Mouse (Mus musculus) liver, adult 10 weeks (tissue): ENCODE measurements around the gene Vrk1. TPM values are rescaled to one million over a fixed set of nuclear protein-coding genes. Genes with fewer than 3 reads are reported as not detected.

Experiments
- polyA plus RNA-seq: library from polyadenylated mRNA; stranded (reverse); fragments of 350-450 nt; fragmentation: Illumina TruSeq; extraction: RNeasy Lipid Tissue Mini Kit (QIAGEN cat#74804); gene quantifications from one replicate; pipeline ENCODE4 v1.2.3, GENCODE M21; 2014; ENCODE audit warnings: low read depth, low replicate concordance

The Vrk1 gene
- 6.1 TPM for polyA plus RNA-seq

DNA sequence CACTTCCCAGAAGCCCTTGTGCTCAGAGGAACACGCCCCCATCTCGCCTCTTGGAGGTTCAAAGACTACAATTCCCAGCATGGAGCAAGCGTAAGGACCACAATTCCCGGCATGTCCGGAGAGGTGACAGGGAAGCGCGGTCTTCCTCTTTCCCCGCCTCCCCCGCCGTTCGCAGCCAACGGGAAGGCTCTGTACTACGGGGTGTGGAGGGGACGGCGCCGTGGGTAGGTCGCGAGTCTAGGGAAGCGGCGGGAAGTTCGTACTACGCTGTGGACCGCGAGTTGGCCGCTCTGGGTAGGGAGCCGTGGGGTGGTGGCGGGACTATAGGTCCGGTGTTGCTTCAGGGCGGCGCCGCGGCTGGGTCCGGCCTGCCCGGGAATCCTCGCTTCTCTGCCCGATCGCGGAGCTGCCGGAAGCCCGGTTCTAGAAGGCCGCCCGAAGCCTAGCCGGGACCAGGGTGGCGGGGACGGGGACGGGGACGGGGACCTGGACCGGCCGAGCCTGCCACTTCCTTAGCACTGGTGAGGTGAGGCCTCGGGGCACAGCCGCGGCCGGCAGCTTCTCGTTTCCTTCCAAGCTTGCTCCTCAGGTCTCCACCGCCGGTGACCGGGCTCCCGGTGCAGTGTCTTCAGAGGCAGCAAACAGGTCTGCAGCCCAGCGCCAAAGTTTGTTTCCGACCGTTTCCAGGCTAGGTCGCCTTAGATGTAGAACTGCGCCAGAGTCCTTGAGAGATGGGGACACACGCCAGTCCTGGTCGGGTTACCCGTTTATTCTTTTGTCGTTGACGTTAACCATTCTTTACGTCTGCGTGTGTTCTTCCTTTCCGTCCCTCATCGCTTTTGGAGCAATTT, at the start of gene Vrk1:
Gene Vrk1, plus strand, starts transcription at position 164 of the 851 bp plus-strand sequence.

Other genes with a start within 250 kb of the Vrk1 start
- gene Papola, start 225.5 kb upstream of the Vrk1 start, polyA plus RNA-seq, result 198 TPM